Mouse (Mus musculus) hindbrain, embryonic 14.5 days (tissue): ENCODE data around the gene Tmem87b. TPM values are rescaled to one million over a fixed set of nuclear protein-coding genes. Genes with fewer than 3 reads are reported as not detected.

Experiments
- ATAC-seq: fragments of 200-750 bp; cut with Nextera tagmentation; 2 replicates; pipeline ENCODE4 v1.8.0; 2017; ENCODE audit warnings: moderate number of reproducible peaks, mild to moderate bottlenecking, moderate TSS enrichment, moderate library complexity; ENCODE audit not compliant: low FRiP score
- DNase-seq: peaks from one replicate; pipeline ENCODE4 v3.0.0-alpha.2; 2015; ENCODE audit warnings: low spot score
- H3K27ac ChIP-seq: fragments of 300-500 bp; sonication (generic); 2 replicates; pipeline ENCODE4 v1.5.1; 2014; ENCODE audit warnings: mild to moderate bottlenecking, moderate library complexity
- H3K27me3 ChIP-seq: fragments of 300-500 bp; sonication (generic); 2 replicates; pipeline ENCODE4 v1.6.1; 2014; ENCODE audit warnings: mild to moderate bottlenecking, low read length, mixed read lengths; ENCODE audit not compliant: control insufficient read depth, insufficient read depth
- H3K36me3 ChIP-seq: fragments of 300-500 bp; sonication (generic); replicated peaks from 2 replicates; pipeline ENCODE4 v1.6.1; 2014; ENCODE audit not compliant: control insufficient read depth, insufficient read depth
- H3K4me1 ChIP-seq: fragments of 300-500 bp; sonication (generic); replicated peaks from 2 replicates; pipeline ENCODE4 v1.6.1; 2014; ENCODE audit warnings: antibody characterized with exemption, low read length, mixed read lengths; ENCODE audit not compliant: control insufficient read depth, insufficient read depth
- H3K4me2 ChIP-seq: fragments of 300-500 bp; sonication (generic); replicated peaks from 2 replicates; pipeline ENCODE4 v1.6.1; 2014; ENCODE audit warnings: mild to moderate bottlenecking, moderate library complexity
- H3K4me3 ChIP-seq: fragments of 300-500 bp; sonication (generic); replicated peaks from 2 replicates; pipeline ENCODE4 v1.5.1; 2014; ENCODE audit warnings: mild to moderate bottlenecking, low read length
- H3K9ac ChIP-seq: fragments of 300-500 bp; sonication (generic); 2 replicates; pipeline ENCODE4 v1.6.1; 2014
- H3K9me3 ChIP-seq: fragments of 300-500 bp; sonication (generic); 2 replicates; pipeline ENCODE4 v1.6.1; 2016; ENCODE audit warnings: low read length; ENCODE audit not compliant: control insufficient read depth
- WGBS: fragments of 180-500 bp; shearing (Covaris S2); extraction: QIAGEN DNeasy Blood & Tissue Kit; methylation state at CpG from one replicate; pipeline ENCODE4 v1.1.7; 2014; 5-methylcytosine and 5-hydroxymethylcytosine counted together
- polyA plus RNA-seq: library from polyadenylated mRNA; unstranded; fragments of >200 nt; fragmentation: Nextera tagmentation; extraction: Ambion mirVana; gene quantifications from 2 replicates; pipeline ENCODE4 v1.2.1, GENCODE M21; 2014

Gene Tmem87b
- polyA plus RNA-seq, 1 experiment from 2014 or later: 35.9 TPM

DNA sequence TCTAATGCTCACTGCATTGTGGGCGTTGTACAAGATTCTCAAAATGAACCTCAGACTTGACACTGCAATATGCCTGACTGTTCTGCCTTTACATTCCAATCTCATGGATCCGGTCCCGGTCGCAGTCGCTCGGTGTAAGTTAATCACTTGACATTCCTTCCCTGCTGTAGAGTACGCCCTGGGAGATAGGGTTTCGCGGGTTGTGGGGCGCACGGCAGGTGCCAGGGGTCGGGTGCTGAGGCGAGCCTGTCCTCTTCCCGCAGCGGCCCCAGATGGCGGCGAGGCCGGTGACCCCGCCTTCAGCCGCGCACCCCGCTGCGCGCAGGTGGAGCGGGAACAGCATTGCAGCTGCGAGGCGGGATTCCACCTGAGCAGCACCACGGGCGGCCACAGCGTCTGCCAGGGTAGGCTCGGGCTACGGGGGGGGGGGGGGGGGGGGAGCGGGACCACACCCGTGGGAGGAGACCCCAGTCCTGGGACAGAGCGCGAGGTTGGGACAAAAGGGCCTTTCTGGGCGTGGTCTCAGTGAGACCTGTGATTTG is 74.3 kb downstream of the Tmem87b start:
- DNase-seq: no peak
- 3% methylated on average over 34 of the region's 37 CpGs for WGBS

DNA sequence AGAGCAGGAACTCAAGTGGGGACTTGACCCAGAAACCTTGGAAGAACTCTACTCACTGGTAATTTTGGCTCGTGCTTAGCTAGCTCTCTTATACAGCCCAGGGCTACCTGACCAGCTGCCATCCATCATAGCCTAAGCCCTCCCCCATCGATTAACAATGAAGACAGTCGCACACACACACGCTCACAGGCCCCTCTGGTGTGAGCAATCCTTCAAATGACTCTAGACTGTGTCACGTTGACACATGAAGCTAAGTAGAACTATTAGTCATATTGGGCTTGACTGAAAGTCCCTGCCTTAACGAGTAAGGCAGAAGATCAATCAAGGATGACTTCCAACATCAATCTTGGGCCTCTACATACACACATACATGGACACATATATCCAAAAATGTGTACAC is 84.9 kb downstream of the Tmem87b start:
- no peaks in the 10 kb centered on the region for H3K36me3 ChIP-seq
- H3K27me3 ChIP-seq: no peaks in the 10 kb centered on the region
- H3K4me3 ChIP-seq: no peak overlapping the region
- H3K9me3 ChIP-seq: no peaks in the 10 kb centered on the region
- no peaks in the 10 kb centered on the region for H3K4me1 ChIP-seq
- DNase-seq: no peak
- ATAC-seq: no peak
- H3K9ac ChIP-seq: no peak overlapping the region
- 78% methylated on average over 6 of the region's 6 CpGs for WGBS
- H3K4me2 ChIP-seq: no peak overlapping the region
- no peak overlapping the region for H3K27ac ChIP-seq

More for the DNA sequence above, 74.3 kb downstream of the Tmem87b start:
- Histone ChIP-seq H3K4me1 (peaks cover 3% of the 10 kb centered on the region; the same call in 1 of the 2 replicates), H3K27me3 (no peaks in the 10 kb centered on the region), H3K9ac (peak overlapping the region; percentile 50), H3K4me3 (peak overlapping the region; percentile 40), H3K27ac (no peak overlapping the region), H3K36me3 (no peaks in the 10 kb centered on the region), H3K9me3 (no peaks in the 10 kb centered on the region), H3K4me2 (peak overlapping the region; percentile 81)
- peak; percentile 46; the same call in 1 of the 2 replicates for ATAC-seq

DNA sequence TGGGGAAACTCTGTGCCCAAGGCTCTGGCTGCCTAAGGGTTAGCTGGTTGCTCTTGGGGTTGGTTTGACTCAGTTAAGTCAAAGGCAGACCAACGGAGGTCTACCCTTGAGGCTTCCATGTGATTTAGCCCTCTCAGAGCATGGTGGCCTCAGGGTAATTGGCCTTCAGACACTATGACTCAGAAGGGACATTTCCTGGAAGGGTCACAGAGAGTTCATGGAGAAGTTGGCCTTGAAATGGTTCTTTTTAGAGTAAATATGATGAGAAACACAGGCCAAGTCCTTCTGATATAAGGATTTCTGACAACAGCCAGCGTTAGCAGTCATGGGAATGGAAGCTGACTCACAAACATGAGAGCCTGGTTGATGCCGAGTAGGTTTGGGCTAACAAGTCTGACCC is 85.7 kb downstream of the Tmem87b start:
- Histone ChIP-seq H3K4me3 (no peak overlapping the region), H3K4me2 (no peak overlapping the region), H3K27me3 (no peaks in the 10 kb centered on the region), H3K27ac (no peak overlapping the region), H3K9ac (no peak overlapping the region), H3K36me3 (no peaks in the 10 kb centered on the region), H3K9me3 (no peaks in the 10 kb centered on the region), H3K4me1 (no peaks in the 10 kb centered on the region)
- ATAC-seq: no peak
- WGBS: 86% methylated on average over 3 of the region's 3 CpGs
- DNase-seq: no peak

Other genes starting within 250 kb of the Tmem87b start
- gene Spdye4c, start 226.9 kb upstream of the Tmem87b start, polyA plus RNA-seq: not detected in 2 replicates
- 55.7 and 55.8 TPM in 2 replicates for gene Anapc1, start 130.7 kb upstream of the Tmem87b start, polyA plus RNA-seq
- gene Mertk, start 119.2 kb upstream of the Tmem87b start, polyA plus RNA-seq: 2.2 and 2.6 TPM in 2 replicates
- gene Fbln7, start 44.9 kb downstream of the Tmem87b start, polyA plus RNA-seq: 2.6 and 2.8 TPM in 2 replicates
- 12.5 and 12.6 TPM in 2 replicates for gene Zc3h8, start 126.0 kb downstream of the Tmem87b start, polyA plus RNA-seq
- 3.1 and 4.8 TPM in 2 replicates for gene Zc3h6, start 149.3 kb downstream of the Tmem87b start, polyA plus RNA-seq
- gene Gm10762, start 149.6 kb downstream of the Tmem87b start, polyA plus RNA-seq: 19.8 and 22.8 TPM in 2 replicates
- 0.79 and 0.90 TPM in 2 replicates for gene Vinac1, start 230.1 kb downstream of the Tmem87b start, polyA plus RNA-seq
- gene Ttl, start 247.8 kb downstream of the Tmem87b start, polyA plus RNA-seq: 40.4 and 42.6 TPM in 2 replicates